Mouse (Mus musculus): ENCODE measurements around the gene Pde10a.

- TF ChIP-seq CTCF (conservative IDR thresholded peaks at IDR 0.05; ENCODE audit: low read length) = no peak
- TF ChIP-seq NANOG (IDR thresholded peaks at IDR 0.05; ENCODE audit: borderline replicate concordance, low read length) = no peak
These were observed 48.5 kb downstream of the Pde10a start for GRCm38 (mm10) chr17:8573542-8574260.
